Mouse (Mus musculus): ENCODE measurements around the gene Dnmbp. TPM values are rescaled to one million over a fixed set of nuclear protein-coding genes. Genes with fewer than 3 reads are reported as not detected.

The Dnmbp gene
- polyA plus RNA-seq, 1 experiment from 2014 or later: 25.4 TPM

- 89% methylated on average over 9 of the region's 9 CpGs for WGBS
These were observed 96.8 kb downstream of the Dnmbp start for GRCm38 (mm10) chr19:43843184-43843583.

GRCm38 (mm10) chr19:43832425-43833069, 107.4 kb downstream of the Dnmbp start:
- ATAC-seq (ENCODE audit: low FRiP score, low TSS enrichment): no peak
- Histone ChIP-seq H3K4me1 (ENCODE audit: insufficient read depth, low read length) (no peaks in the 10 kb centered on the region), H3K27ac (ENCODE audit: low read length) (no peak overlapping the region), H3K9me3 (ENCODE audit: low read length) (no peaks in the 10 kb centered on the region), H3K4me3 (ENCODE audit: low read length) (no peak overlapping the region), H3K4me2 (replicated peaks; ENCODE audit: low read depth, low read length) (no peak overlapping the region), H3K27me3 (ENCODE audit: insufficient read depth, low read length) (no peaks in the 10 kb centered on the region), H3K36me3 (ENCODE audit: insufficient read depth, low read length) (no peaks in the 10 kb centered on the region), H3K9ac (replicated peaks; ENCODE audit: low read length) (no peak overlapping the region)
- WGBS: 28% methylated on average over 21 of the region's 21 CpGs

More at GRCm38 (mm10) chr19:43843184-43843583, 96.8 kb downstream of the Dnmbp start:
- H3K4me3 ChIP-seq (ENCODE audit: low read length): no peak overlapping the region
- no peak overlapping the region for H3K9ac ChIP-seq (replicated peaks; ENCODE audit: low read length)
- H3K4me1 ChIP-seq (ENCODE audit: insufficient read depth, low read length): no peaks in the 10 kb centered on the region
- no peaks in the 10 kb centered on the region for H3K27me3 ChIP-seq (ENCODE audit: insufficient read depth, low read length)
- no peak overlapping the region for H3K4me2 ChIP-seq (replicated peaks; ENCODE audit: low read depth, low read length)
- H3K9me3 ChIP-seq (ENCODE audit: low read length): no peaks in the 10 kb centered on the region
- no peak overlapping the region for H3K27ac ChIP-seq (ENCODE audit: low read length)
- ATAC-seq (ENCODE audit: low FRiP score, low TSS enrichment): no peak
- H3K36me3 ChIP-seq (ENCODE audit: insufficient read depth, low read length): peaks cover 21% of the 10 kb centered on the region

GRCm38 (mm10) chr19:43826855-43827254, 113.1 kb downstream of the Dnmbp start:
- Histone ChIP-seq H3K9ac (replicated peaks; ENCODE audit: low read length) (no peak overlapping the region), H3K27ac (ENCODE audit: low read length) (no peak overlapping the region), H3K27me3 (ENCODE audit: insufficient read depth, low read length) (no peaks in the 10 kb centered on the region), H3K9me3 (ENCODE audit: low read length) (no peaks in the 10 kb centered on the region), H3K36me3 (ENCODE audit: insufficient read depth, low read length) (no peaks in the 10 kb centered on the region), H3K4me2 (replicated peaks; ENCODE audit: low read depth, low read length) (no peak overlapping the region), H3K4me3 (ENCODE audit: low read length) (no peak overlapping the region), H3K4me1 (ENCODE audit: insufficient read depth, low read length) (no peaks in the 10 kb centered on the region)
- ATAC-seq (ENCODE audit: low FRiP score, low TSS enrichment): no peak
- WGBS: 69% methylated on average over 8 of the region's 8 CpGs

- H3K4me3 ChIP-seq (ENCODE audit: low read length): no peak overlapping the region
- 64% methylated on average over 14 of the region's 14 CpGs for WGBS
- no peaks in the 10 kb centered on the region for H3K9me3 ChIP-seq (ENCODE audit: low read length)
- no peak for ATAC-seq (ENCODE audit: low FRiP score, low TSS enrichment)
- H3K9ac ChIP-seq (replicated peaks; ENCODE audit: low read length): no peak overlapping the region
- H3K36me3 ChIP-seq (ENCODE audit: insufficient read depth, low read length): no peaks in the 10 kb centered on the region
- no peaks in the 10 kb centered on the region for H3K27me3 ChIP-seq (ENCODE audit: insufficient read depth, low read length)
- no peaks in the 10 kb centered on the region for H3K4me1 ChIP-seq (ENCODE audit: insufficient read depth, low read length)
- H3K27ac ChIP-seq (ENCODE audit: low read length): no peak overlapping the region
- 0 out of 2 replicates have a peak overlapping the region, but pooled peaks have one; percentile 6 for H3K4me2 ChIP-seq (replicated peaks; ENCODE audit: low read depth, low read length)
These were observed 124.2 kb downstream of the Dnmbp start for GRCm38 (mm10) chr19:43815661-43816414.

DNA sequence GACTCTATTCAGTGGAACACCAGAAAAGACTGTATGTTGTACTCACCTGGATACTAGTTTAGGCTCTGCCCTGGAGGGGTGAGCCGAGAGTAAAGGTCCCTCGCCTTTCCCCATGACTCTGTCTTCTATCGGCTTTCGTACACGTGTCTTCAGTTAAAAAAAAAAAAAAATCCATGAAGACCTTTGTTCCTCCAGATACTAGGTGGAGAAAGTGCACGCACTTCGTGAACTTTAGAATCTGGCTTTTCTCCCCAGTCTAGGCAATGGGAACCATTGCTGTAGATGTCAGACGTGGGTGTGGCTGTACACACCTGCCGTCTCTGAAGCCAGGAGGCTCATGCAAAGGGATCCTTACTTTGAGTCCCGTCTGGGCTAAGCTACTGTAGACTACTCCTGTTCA, 126.7 kb downstream of the Dnmbp start:
- Histone ChIP-seq H3K36me3 (ENCODE audit: insufficient read depth, low read length) (no peaks in the 10 kb centered on the region), H3K9ac (replicated peaks; ENCODE audit: low read length) (no peak overlapping the region), H3K27me3 (ENCODE audit: insufficient read depth, low read length) (no peaks in the 10 kb centered on the region), H3K4me2 (replicated peaks; ENCODE audit: low read depth, low read length) (no peak overlapping the region), H3K4me1 (ENCODE audit: insufficient read depth, low read length) (no peaks in the 10 kb centered on the region), H3K27ac (ENCODE audit: low read length) (no peak overlapping the region), H3K9me3 (ENCODE audit: low read length) (no peaks in the 10 kb centered on the region), H3K4me3 (ENCODE audit: low read length) (no peak overlapping the region)
- 85% methylated on average over 10 of the region's 10 CpGs for WGBS
- ATAC-seq (ENCODE audit: low FRiP score, low TSS enrichment): no peak

- no peak overlapping the region for H3K27ac ChIP-seq (ENCODE audit: low read length)
- no peak overlapping the region for H3K9ac ChIP-seq (replicated peaks; ENCODE audit: low read length)
- no peaks in the 10 kb centered on the region for H3K36me3 ChIP-seq (ENCODE audit: insufficient read depth, low read length)
- no peaks in the 10 kb centered on the region for H3K27me3 ChIP-seq (ENCODE audit: insufficient read depth, low read length)
- H3K9me3 ChIP-seq (ENCODE audit: low read length): no peaks in the 10 kb centered on the region
- H3K4me2 ChIP-seq (replicated peaks; ENCODE audit: low read depth, low read length): no peak overlapping the region
- H3K4me3 ChIP-seq (ENCODE audit: low read length): no peak overlapping the region
- ATAC-seq (ENCODE audit: low FRiP score, low TSS enrichment): no peak
- no peaks in the 10 kb centered on the region for H3K4me1 ChIP-seq (ENCODE audit: insufficient read depth, low read length)
- 90% methylated on average over 4 of the region's 4 CpGs for WGBS
These were observed 128.6 kb downstream of the Dnmbp start for GRCm38 (mm10) chr19:43811419-43811818.

GRCm38 (mm10) chr19:43809331-43809730, 130.7 kb downstream of the Dnmbp start:
- WGBS: 28% methylated on average over 4 of the region's 4 CpGs
- H3K36me3 ChIP-seq (ENCODE audit: insufficient read depth, low read length): no peaks in the 10 kb centered on the region
- no peak for ATAC-seq (ENCODE audit: low FRiP score, low TSS enrichment)

DNA sequence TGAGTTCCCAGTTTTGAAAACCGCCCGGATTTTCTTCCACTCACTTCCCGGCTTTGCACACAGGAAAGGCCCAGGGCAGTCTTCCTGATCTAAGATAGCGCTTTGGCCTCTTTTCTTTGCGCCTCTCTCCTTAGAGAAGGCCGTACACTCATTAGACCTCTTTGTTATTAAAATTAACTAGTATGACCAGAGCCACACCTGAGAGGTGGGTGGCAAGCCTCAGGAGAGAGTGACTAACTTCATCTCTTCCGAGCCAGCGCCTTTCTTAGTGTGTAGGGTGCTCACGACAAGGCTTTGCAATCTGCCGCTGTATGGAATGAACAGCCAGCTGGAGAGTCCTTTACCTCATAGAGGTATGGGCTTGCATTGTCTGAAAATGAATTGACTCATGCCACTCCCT, 136.1 kb downstream of the Dnmbp start:
- 85% methylated on average over 10 of the region's 10 CpGs for WGBS
- no peak overlapping the region for H3K27ac ChIP-seq (ENCODE audit: low read length)
- H3K4me2 ChIP-seq (replicated peaks; ENCODE audit: low read depth, low read length): no peak overlapping the region
- H3K27me3 ChIP-seq (ENCODE audit: insufficient read depth, low read length): no peaks in the 10 kb centered on the region
- H3K9ac ChIP-seq (replicated peaks; ENCODE audit: low read length): no peak overlapping the region
- H3K9me3 ChIP-seq (ENCODE audit: low read length): no peaks in the 10 kb centered on the region
- H3K4me1 ChIP-seq (ENCODE audit: insufficient read depth, low read length): no peaks in the 10 kb centered on the region
- no peaks in the 10 kb centered on the region for H3K36me3 ChIP-seq (ENCODE audit: insufficient read depth, low read length)
- H3K4me3 ChIP-seq (ENCODE audit: low read length): no peak overlapping the region
- ATAC-seq (ENCODE audit: low FRiP score, low TSS enrichment): no peak

More at GRCm38 (mm10) chr19:43809331-43809730, 130.7 kb downstream of the Dnmbp start:
- Histone ChIP-seq H3K4me1 (ENCODE audit: insufficient read depth, low read length) (no peaks in the 10 kb centered on the region), H3K4me2 (replicated peaks; ENCODE audit: low read depth, low read length) (no peak overlapping the region), H3K27me3 (ENCODE audit: insufficient read depth, low read length) (no peaks in the 10 kb centered on the region), H3K4me3 (ENCODE audit: low read length) (no peak overlapping the region), H3K27ac (ENCODE audit: low read length) (no peak overlapping the region), H3K9ac (replicated peaks; ENCODE audit: low read length) (no peak overlapping the region), H3K9me3 (ENCODE audit: low read length) (no peaks in the 10 kb centered on the region)

- 81% methylated on average over 9 of the region's 9 CpGs for whole genome bisulfite sequencing
- Histone ChIP-seq H3K9me3 (ENCODE audit: low read length) (no peaks in the 10 kb centered on the region), H3K4me2 (replicated peaks; ENCODE audit: low read depth, low read length) (no peak overlapping the region)
These were observed 138.5 kb downstream of the Dnmbp start for GRCm38 (mm10) chr19:43801427-43802051.

GRCm38 (mm10) chr19:43797216-43797615, 142.8 kb downstream of the Dnmbp start:
- ATAC-seq (ENCODE audit: low FRiP score, low TSS enrichment): no peak
- Histone ChIP-seq H3K27me3 (ENCODE audit: insufficient read depth, low read length) (no peaks in the 10 kb centered on the region), H3K4me1 (ENCODE audit: insufficient read depth, low read length) (no peaks in the 10 kb centered on the region), H3K27ac (ENCODE audit: low read length) (no peak overlapping the region), H3K36me3 (ENCODE audit: insufficient read depth, low read length) (no peaks in the 10 kb centered on the region), H3K4me2 (replicated peaks; ENCODE audit: low read depth, low read length) (no peak overlapping the region), H3K4me3 (ENCODE audit: low read length) (no peak overlapping the region), H3K9me3 (ENCODE audit: low read length) (no peaks in the 10 kb centered on the region), H3K9ac (replicated peaks; ENCODE audit: low read length) (no peak overlapping the region)
- 67% methylated on average over 5 of the region's 5 CpGs for WGBS

More at GRCm38 (mm10) chr19:43801427-43802051, 138.5 kb downstream of the Dnmbp start:
- no peak overlapping the region for H3K4me3 ChIP-seq (ENCODE audit: low read length)
- H3K4me1 ChIP-seq (ENCODE audit: insufficient read depth, low read length): no peaks in the 10 kb centered on the region
- no peaks in the 10 kb centered on the region for H3K27me3 ChIP-seq (ENCODE audit: insufficient read depth, low read length)
- no peak for ATAC-seq (ENCODE audit: low FRiP score, low TSS enrichment)
- H3K27ac ChIP-seq (ENCODE audit: low read length): no peak overlapping the region
- H3K9ac ChIP-seq (replicated peaks; ENCODE audit: low read length): no peak overlapping the region
- H3K36me3 ChIP-seq (ENCODE audit: insufficient read depth, low read length): no peaks in the 10 kb centered on the region
